Mouse (Mus musculus): ENCODE data around the gene Sema5a. TPM values are rescaled to one million over a fixed set of nuclear protein-coding genes. Genes with fewer than 3 reads are reported as not detected.

Gene Sema5a
- polyA plus RNA-seq, 1 experiment from 2014 or later: 10.0 TPM

DNA sequence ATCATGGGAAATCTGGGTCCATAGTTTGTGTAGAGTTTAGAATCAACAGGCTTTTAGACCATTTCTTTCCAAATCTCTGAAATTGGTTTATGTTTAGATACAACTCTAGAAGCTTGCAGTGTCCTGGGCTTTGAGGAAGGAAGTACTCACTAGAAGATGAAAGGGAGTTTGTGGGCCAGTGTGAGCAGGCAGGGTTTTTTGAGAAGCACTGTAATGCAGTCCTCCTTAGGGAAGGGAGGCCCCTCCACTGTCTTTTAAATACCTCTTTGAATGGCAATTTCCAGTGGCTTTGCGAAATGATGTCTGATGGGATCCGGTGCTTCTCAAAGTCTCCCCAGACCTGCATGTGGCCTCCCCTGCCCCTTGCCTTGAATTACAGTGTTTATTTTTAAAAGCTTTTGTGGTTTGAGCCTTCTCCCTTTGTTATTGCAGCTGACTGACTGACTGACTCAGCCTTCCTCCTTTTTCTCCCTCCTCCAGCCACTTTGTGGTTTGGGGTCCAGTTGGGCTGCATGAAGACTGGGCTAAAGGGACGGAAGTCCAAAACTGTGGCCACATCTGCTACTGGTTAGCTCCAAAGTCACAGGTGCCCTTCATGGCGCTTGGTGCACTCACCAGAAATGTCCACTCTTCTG is 83.9 kb downstream of the Sema5a start:
- 63% methylated on average over 4 of the region's 4 CpGs for WGBS
- no peak overlapping the region for H3K4me3 ChIP-seq (ENCODE audit: control insufficient read depth in 1 of 2, insufficient read depth in 1 of 2, low read depth in 1 of 2, low read length in 2 of 2)
- no peaks in the 10 kb centered on the region for H3K9me3 ChIP-seq (ENCODE audit: control insufficient read depth, low read length)

DNA sequence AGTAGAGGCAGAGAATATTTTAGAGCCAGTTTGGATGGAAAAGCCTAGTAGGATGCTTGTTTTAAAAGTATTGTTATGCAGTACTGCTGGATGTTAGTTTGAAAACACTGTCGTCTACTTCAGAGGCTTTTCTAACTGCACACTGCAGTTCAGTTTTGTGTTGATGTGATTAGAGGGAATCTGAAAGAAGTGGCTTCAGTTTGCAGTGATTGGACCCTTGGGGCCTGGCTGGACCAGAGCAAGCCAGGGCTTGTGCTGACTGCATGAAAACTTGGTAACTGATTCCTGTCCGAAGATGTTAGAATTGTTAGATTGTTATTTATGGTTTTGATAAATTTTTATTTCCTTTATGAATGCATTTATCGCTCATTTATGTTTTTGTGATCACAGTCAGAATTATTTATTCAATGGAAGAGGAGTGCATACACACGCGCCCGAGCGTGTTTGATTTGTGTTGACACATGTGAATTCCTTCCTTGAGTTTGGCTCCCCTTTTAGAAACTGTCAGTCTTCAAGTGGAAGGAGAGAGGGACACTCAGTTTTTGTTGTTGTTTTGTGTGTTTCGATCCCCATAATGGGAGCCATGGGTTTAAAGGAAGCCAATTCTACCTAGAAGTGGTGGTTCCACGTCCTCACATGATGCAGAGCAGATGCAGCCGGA is 85.2 kb downstream of the Sema5a start:
- H3K9me3 ChIP-seq (ENCODE audit: control insufficient read depth, low read length): no peaks in the 10 kb centered on the region
- no peak overlapping the region for H3K4me2 ChIP-seq (ENCODE audit: low read length)
- 69% methylated on average over 10 of the region's 10 CpGs for WGBS
- no peak overlapping the region; the same call in 1 of the 2 replicates for H3K9ac ChIP-seq (ENCODE audit: low read length)
- no peaks in the 10 kb centered on the region for H3K27me3 ChIP-seq (ENCODE audit: control insufficient read depth, insufficient read depth, low read length)
- no peak for ATAC-seq (ENCODE audit: insufficient number of reproducible peaks, insufficient read depth, low FRiP score, low read depth)
- no peaks in the 10 kb centered on the region for H3K36me3 ChIP-seq (ENCODE audit: control insufficient read depth, insufficient read depth, low read length)
- no peak overlapping the region for H3K27ac ChIP-seq (replicated peaks in 1 of 2; ENCODE audit: control insufficient read depth in 1 of 2, insufficient read depth in 1 of 2, low read depth in 2 of 2, low read length in 2 of 2)
- H3K4me3 ChIP-seq (ENCODE audit: control insufficient read depth in 1 of 2, insufficient read depth in 1 of 2, low read depth in 1 of 2, low read length in 2 of 2): no peak overlapping the region
- H3K4me1 ChIP-seq (ENCODE audit: control insufficient read depth in 2 of 2, insufficient read depth in 2 of 2, low read length in 2 of 2): peaks cover 6 to 24% of the 10 kb centered on the region in 2 experiments

More for the DNA sequence above, 83.9 kb downstream of the Sema5a start:
- Histone ChIP-seq H3K27me3 (ENCODE audit: control insufficient read depth, insufficient read depth, low read length) (no peaks in the 10 kb centered on the region), H3K4me2 (ENCODE audit: low read length) (no peak overlapping the region), H3K4me1 (ENCODE audit: control insufficient read depth in 2 of 2, insufficient read depth in 2 of 2, low read length in 2 of 2) (peaks cover 3 to 12% of the 10 kb centered on the region in 2 experiments; a peak in 3 of 4 replicates), H3K36me3 (ENCODE audit: control insufficient read depth, insufficient read depth, low read length) (no peaks in the 10 kb centered on the region), H3K9ac (ENCODE audit: low read length) (no peak overlapping the region), H3K27ac (replicated peaks in 1 of 2; ENCODE audit: control insufficient read depth in 1 of 2, insufficient read depth in 1 of 2, low read depth in 2 of 2, low read length in 2 of 2) (no peak overlapping the region)
- ATAC-seq (ENCODE audit: insufficient number of reproducible peaks, insufficient read depth, low FRiP score, low read depth): no peak

DNA sequence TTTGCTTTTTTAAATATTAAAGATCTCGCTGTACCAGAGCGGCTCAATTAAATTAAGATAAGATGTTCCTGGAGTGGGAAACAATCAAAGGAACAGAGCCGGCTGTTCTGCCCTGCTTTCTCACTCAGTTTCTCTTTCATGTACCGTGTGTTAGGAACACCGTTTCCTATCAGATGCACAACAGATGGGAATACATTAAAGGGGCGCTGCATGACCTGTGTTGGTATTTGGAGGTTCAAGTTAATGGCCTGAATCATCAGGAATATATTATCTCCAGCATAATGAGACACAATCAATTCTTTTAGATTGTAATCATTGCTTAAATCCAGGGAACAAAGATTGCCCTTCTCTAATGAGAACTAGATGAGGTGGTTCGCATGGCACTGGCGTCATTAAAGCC is 85.8 kb downstream of the Sema5a start:
- Histone ChIP-seq H3K36me3 (ENCODE audit: control insufficient read depth, insufficient read depth, low read length) (no peaks in the 10 kb centered on the region), H3K4me3 (ENCODE audit: control insufficient read depth in 1 of 2, insufficient read depth in 1 of 2, low read depth in 1 of 2, low read length in 2 of 2) (no peak overlapping the region), H3K4me2 (ENCODE audit: low read length) (no peak overlapping the region), H3K9me3 (ENCODE audit: control insufficient read depth, low read length) (no peaks in the 10 kb centered on the region), H3K4me1 (ENCODE audit: control insufficient read depth in 2 of 2, insufficient read depth in 2 of 2, low read length in 2 of 2) (peaks cover 6 to 24% of the 10 kb centered on the region in 2 experiments), H3K27ac (replicated peaks in 1 of 2; ENCODE audit: control insufficient read depth in 1 of 2, insufficient read depth in 1 of 2, low read depth in 2 of 2, low read length in 2 of 2) (no peak overlapping the region), H3K9ac (ENCODE audit: low read length) (no peak overlapping the region), H3K27me3 (ENCODE audit: control insufficient read depth, insufficient read depth, low read length) (no peaks in the 10 kb centered on the region)
- 69% methylated on average over 8 of the region's 8 CpGs for WGBS
- ATAC-seq (ENCODE audit: insufficient number of reproducible peaks, insufficient read depth, low FRiP score, low read depth): no peak

DNA sequence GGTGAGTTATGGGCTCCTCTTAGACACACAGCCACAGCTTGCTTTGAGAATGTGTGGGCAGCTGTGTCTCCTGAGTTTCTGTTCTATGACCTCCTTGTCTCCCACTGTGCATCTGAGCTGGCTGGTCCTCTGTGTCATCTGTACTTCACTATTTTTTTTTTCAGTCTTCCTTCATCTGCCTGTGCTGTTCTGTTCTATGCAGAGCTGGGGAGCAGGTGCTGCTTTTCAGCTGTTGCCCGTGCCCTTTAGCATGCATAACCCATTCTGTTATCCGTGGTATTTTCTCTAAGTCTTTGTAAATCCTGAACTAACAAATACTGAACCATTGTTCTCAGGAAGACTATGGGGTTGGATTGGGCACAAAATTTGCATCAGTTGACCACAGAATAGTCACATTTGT is 86.4 kb downstream of the Sema5a start:
- H3K9ac ChIP-seq (ENCODE audit: low read length): no peak overlapping the region
- WGBS: 75% methylated on average over 2 of the region's 2 CpGs
- no peak overlapping the region for H3K4me3 ChIP-seq (ENCODE audit: control insufficient read depth in 1 of 2, insufficient read depth in 1 of 2, low read depth in 1 of 2, low read length in 2 of 2)
- H3K27ac ChIP-seq (replicated peaks in 1 of 2; ENCODE audit: control insufficient read depth in 1 of 2, insufficient read depth in 1 of 2, low read depth in 2 of 2, low read length in 2 of 2): no peak overlapping the region
- H3K36me3 ChIP-seq (ENCODE audit: control insufficient read depth, insufficient read depth, low read length): no peaks in the 10 kb centered on the region
- no peaks in the 10 kb centered on the region for H3K9me3 ChIP-seq (ENCODE audit: control insufficient read depth, low read length)
- no peak for ATAC-seq (ENCODE audit: insufficient number of reproducible peaks, insufficient read depth, low FRiP score, low read depth)
- H3K27me3 ChIP-seq (ENCODE audit: control insufficient read depth, insufficient read depth, low read length): no peaks in the 10 kb centered on the region
- H3K4me2 ChIP-seq (ENCODE audit: low read length): no peak overlapping the region
- H3K4me1 ChIP-seq (ENCODE audit: control insufficient read depth in 2 of 2, insufficient read depth in 2 of 2, low read length in 2 of 2): peaks cover 6 to 24% of the 10 kb centered on the region in 2 experiments

DNA sequence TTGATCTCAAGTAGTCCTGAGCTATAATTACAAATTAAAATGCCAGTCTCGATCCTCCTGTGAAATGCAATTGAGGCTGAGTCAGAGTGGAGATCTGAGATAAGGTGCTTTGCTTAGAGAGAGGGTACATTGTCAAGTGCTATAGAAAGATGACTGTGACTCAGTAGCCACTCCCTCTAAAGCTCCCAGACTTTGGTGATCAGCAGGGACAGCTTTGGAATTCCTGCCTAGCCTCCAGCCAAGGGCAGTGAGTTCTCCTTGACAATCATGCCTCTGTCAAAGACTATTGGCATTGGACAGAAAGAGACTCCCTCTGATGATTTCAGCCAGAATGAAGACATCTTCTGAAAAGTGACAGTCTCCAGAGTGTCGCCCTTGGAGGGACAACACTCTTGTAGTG is 88.8 kb downstream of the Sema5a start:
- no peak overlapping the region for H3K27ac ChIP-seq (replicated peaks in 1 of 2; ENCODE audit: control insufficient read depth in 1 of 2, insufficient read depth in 1 of 2, low read depth in 2 of 2, low read length in 2 of 2)
- no peak overlapping the region for H3K4me2 ChIP-seq (ENCODE audit: low read length)
- no peak overlapping the region for H3K4me3 ChIP-seq (ENCODE audit: control insufficient read depth in 1 of 2, insufficient read depth in 1 of 2, low read depth in 1 of 2, low read length in 2 of 2)
- no peaks in the 10 kb centered on the region for H3K9me3 ChIP-seq (ENCODE audit: control insufficient read depth, low read length)
- H3K36me3 ChIP-seq (ENCODE audit: control insufficient read depth, insufficient read depth, low read length): no peaks in the 10 kb centered on the region
- H3K4me1 ChIP-seq (ENCODE audit: control insufficient read depth in 2 of 2, insufficient read depth in 2 of 2, low read length in 2 of 2): peaks cover 6 to 24% of the 10 kb centered on the region in 2 experiments
- ATAC-seq (ENCODE audit: insufficient number of reproducible peaks, insufficient read depth, low FRiP score, low read depth): no peak
- H3K27me3 ChIP-seq (ENCODE audit: control insufficient read depth, insufficient read depth, low read length): no peaks in the 10 kb centered on the region
- WGBS: 54% methylated on average over 2 of the region's 2 CpGs
- no peak overlapping the region for H3K9ac ChIP-seq (ENCODE audit: low read length)

DNA sequence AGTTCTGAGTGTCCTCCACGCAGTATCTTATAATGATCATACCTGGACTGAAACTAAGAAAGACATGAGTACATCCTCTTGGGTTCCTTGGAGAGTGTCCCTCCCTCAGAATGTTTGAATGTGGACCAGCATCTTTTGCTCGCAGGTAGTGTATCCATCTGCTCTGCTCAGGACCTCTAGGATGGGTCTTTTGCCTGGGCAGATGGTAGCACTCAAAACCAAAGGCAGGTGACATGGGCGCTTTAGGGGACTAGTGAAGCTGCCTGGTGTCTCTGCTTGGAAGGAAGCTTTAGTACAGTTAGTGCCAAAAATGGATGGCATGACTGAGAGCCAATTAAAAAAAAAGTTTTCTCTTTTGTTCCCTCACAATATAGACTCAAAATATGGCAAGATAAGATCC is 93.2 kb downstream of the Sema5a start:
- Histone ChIP-seq H3K36me3 (ENCODE audit: control insufficient read depth, insufficient read depth, low read length) (no peaks in the 10 kb centered on the region), H3K4me1 (ENCODE audit: control insufficient read depth in 2 of 2, insufficient read depth in 2 of 2, low read length in 2 of 2) (peaks cover 4 to 12% of the 10 kb centered on the region in 2 experiments), H3K9ac (ENCODE audit: low read length) (no peak overlapping the region), H3K9me3 (ENCODE audit: control insufficient read depth, low read length) (no peaks in the 10 kb centered on the region), H3K4me2 (ENCODE audit: low read length) (no peak overlapping the region), H3K4me3 (ENCODE audit: control insufficient read depth in 1 of 2, insufficient read depth in 1 of 2, low read depth in 1 of 2, low read length in 2 of 2) (no peak overlapping the region), H3K27ac (replicated peaks in 1 of 2; ENCODE audit: control insufficient read depth in 1 of 2, insufficient read depth in 1 of 2, low read depth in 2 of 2, low read length in 2 of 2) (no peak overlapping the region), H3K27me3 (ENCODE audit: control insufficient read depth, insufficient read depth, low read length) (no peaks in the 10 kb centered on the region)
- no peak for ATAC-seq (ENCODE audit: insufficient number of reproducible peaks, insufficient read depth, low FRiP score, low read depth)
- 95% methylated on average over 3 of the region's 3 CpGs for WGBS

DNA sequence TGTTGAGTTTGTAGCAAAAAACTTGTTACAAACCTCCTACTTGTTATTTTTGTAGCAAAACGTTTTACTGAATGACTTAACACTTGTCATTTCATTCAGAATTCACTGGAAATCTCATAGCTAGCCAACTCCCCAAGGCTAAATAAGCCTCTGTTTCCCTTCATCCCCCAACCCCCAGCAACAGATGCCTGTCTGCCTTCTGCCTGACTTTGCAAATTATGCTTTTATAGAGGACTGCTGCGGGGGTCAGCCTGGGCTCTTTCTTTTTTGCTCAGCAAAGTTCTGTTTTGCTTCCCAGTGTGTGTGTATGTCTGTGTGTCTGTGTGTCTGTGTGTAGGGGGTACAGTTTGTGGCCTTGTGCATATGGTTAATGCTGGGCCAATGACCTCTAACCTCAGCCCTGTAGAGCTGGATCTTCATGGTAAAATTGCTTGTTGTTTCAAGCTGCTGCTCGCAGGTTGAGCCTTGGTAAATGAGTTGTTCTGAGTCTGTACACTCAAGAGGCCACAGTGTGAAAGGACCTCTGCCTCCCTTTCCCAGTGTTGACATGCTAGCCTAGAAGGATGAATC is 94.2 kb downstream of the Sema5a start:
- no peaks in the 10 kb centered on the region for H3K36me3 ChIP-seq (ENCODE audit: control insufficient read depth, insufficient read depth, low read length)
- H3K27ac ChIP-seq (replicated peaks in 1 of 2; ENCODE audit: control insufficient read depth in 1 of 2, insufficient read depth in 1 of 2, low read depth in 2 of 2, low read length in 2 of 2): no peak overlapping the region
- no peak overlapping the region for H3K9ac ChIP-seq (ENCODE audit: low read length)
- 63% methylated on average over 3 of the region's 3 CpGs for WGBS
- no peak overlapping the region for H3K4me2 ChIP-seq (ENCODE audit: low read length)
- no peak overlapping the region for H3K4me3 ChIP-seq (ENCODE audit: control insufficient read depth in 1 of 2, insufficient read depth in 1 of 2, low read depth in 1 of 2, low read length in 2 of 2)
- H3K4me1 ChIP-seq (ENCODE audit: control insufficient read depth in 2 of 2, insufficient read depth in 2 of 2, low read length in 2 of 2): peaks cover under 1 to 9% of the 10 kb centered on the region in 2 experiments
- ATAC-seq (ENCODE audit: insufficient number of reproducible peaks, insufficient read depth, low FRiP score, low read depth): no peak
- no peaks in the 10 kb centered on the region for H3K27me3 ChIP-seq (ENCODE audit: control insufficient read depth, insufficient read depth, low read length)
- no peaks in the 10 kb centered on the region for H3K9me3 ChIP-seq (ENCODE audit: control insufficient read depth, low read length)

Data from heart, embryonic 14.5 days (tissue).